Mouse (Mus musculus) heart, postnatal 10 days (tissue): Measurements from ENCODE around the gene Olfml1. TPM values are rescaled to one million over a fixed set of nuclear protein-coding genes. Genes with fewer than 3 reads are reported as not detected.

Experiments
- total RNA-seq, 2 experiments: library from RNA; stranded (reverse); gene quantifications; 2 replicates each; pipeline ENCODE4 v1.2.3; 2021

Gene Olfml1
- total RNA-seq, 2 experiments from 2014 or later, result 8.0 to 9.5 TPM

Other genes starting within 250 kb of the Olfml1 start
- under 1 TPM; 0.10 to 0.15 TPM for gene Syt9, start 196.7 kb upstream of the Olfml1 start, total RNA-seq
- 10 to 100 TPM; 13.0 to 17.5 TPM for gene Ppfibp2, start 27.8 kb downstream of the Olfml1 start, total RNA-seq
- gene 5330417H12Rik, start 57.7 kb downstream of the Olfml1 start, total RNA-seq, result not detected
- gene Cyb5r2, start 190.6 kb downstream of the Olfml1 start, total RNA-seq, result not detected
- gene Ovch2, start 233.8 kb downstream of the Olfml1 start, total RNA-seq, result not detected
- gene Olfr467, start 244.8 kb downstream of the Olfml1 start, total RNA-seq, result not detected